Mouse (Mus musculus) left cerebral cortex, adult 18-20 months (tissue): Measurements from ENCODE around the gene Cnnm2. TPM values are rescaled to one million over a fixed set of nuclear protein-coding genes. Genes with fewer than 3 reads are reported as not detected.

Experiments used
- DNase-seq, 2 experiments: peaks; one replicate each; pipeline ENCODE4 v3.0.0; 2021 to 2022; ENCODE audit warnings: low spot score in 2 of 2, mixed read lengths in 1 of 2
- total RNA-seq, 2 experiments: library from RNA; stranded (reverse); gene quantifications; 2 replicates each; pipeline ENCODE4 v1.2.3; 2021

Cnnm2 gene
- total RNA-seq, 2 experiments from 2014 or later = 32.6 to 34.2 TPM

DNA sequence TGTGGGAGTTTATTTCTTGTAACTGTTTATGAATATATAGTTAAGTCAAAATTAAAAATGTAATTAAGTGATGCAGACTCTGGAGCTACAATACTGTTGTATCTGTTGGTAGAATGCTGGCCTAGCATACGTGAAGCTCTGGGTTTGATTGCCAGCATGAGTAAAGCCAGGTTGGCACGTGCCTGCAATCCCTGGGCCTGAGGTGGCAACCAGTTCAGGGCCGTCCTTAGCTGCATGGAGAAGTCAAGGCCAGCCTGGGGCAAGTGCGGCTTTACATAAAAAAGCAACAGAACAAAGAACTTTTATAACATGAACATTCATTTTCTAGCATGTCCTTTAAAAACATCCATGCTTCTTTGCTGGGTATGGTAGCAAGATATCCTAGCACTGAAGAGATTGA is 79.6 kb downstream of the Cnnm2 start:
- no peak for DNase-seq

DNA sequence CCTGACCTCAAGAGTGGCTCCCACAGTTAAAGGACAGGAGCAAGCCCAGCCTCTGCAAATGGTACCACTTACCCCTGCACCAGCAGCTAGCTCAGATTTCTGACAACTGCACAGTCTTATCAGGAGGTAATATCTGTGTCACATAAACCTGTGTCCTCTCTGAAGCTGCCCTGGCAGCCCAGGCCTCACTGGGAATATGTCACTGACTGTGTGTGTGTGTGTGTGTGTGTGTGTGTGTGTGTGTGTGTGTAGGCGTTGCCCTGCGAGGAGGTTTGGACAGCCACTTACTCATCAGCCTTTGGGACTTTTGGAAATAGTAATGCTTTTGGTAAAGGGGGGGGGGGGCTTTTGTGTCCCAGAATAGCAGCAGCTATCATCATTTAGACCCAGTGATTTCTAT is 81.6 kb downstream of the Cnnm2 start:
- no peak for DNase-seq

DNA sequence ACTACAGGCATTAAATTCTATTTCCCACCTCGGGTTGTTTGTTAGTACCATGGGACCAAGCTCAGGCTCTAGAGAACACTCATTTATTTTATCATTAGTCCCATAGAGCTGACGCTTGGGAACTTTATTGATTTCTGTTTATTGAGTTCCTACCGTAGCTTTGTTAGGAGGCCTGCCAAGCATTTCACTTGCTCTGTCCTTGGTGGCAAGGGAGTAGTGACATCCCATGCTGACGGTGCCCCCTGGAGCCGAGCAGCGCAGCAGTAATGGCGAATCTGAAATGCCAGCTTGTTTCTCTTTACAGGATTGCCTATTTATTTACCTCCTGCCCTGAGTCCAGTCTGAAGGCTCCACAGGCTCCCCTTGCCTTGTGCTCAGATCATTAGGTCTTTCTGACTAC is 84.7 kb downstream of the Cnnm2 start:
- DNase-seq = no peak

DNA sequence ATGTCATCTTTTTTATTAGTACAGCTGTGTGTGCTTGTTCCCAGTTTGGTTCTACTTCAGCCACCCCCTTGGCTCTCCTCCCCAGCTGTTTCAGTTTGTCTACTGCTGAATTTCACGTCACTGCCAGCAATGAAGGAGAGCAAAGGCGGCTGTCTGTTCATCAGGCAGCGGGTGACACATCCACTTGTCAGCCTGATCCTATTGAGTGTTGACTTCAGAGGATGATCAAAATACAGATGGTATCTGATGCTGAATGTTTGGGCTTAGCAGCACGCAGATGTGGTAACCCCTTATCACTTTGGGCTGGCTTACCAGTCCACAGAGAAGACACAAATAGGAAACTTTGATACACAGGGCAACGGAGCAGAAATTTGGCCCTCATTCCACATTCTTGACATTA is 85.1 kb downstream of the Cnnm2 start:
- DNase-seq = no peak

DNA sequence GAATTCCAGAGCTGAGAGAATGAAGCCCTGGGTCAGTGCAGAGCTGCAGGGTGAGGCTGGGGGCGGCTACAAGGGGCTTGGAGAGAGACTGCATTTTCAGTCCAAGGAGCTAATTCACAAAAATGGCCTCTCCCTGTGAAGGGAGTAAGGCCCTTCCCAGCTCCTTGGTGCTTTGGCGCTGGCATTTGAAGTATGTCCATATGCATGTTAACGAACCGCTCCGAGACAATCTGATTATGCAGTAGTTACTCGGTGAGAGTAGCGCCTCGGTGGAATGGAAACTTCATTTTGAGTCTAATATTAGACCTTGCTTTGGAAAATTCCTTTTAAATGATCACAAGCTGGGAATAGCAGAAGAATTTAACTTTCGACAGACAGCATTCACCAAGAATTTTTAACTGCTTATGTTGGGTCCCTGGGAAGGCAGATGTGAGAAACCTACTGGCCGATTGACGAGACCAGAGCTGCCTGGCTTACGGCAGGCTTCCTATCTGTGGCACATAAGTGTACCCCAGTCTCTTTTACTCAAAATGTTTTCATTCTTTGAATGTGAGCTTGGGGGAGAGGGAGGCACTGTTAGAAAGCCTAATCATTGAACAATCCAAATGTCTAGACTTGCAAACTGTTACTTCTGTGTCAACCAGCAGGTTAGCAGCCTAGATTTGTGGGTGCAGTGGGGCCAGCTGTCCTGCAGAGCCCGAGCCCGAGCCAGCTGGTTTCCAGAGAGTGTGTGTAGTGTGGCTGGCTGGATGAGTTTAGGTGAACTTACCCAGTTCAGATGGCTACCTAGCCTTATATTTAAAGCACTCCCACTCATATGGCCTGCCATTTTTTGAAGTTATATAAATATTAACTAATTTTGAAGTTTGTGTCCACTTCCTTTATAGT is 87.2 kb downstream of the Cnnm2 start:
- DNase-seq = no peak

DNA sequence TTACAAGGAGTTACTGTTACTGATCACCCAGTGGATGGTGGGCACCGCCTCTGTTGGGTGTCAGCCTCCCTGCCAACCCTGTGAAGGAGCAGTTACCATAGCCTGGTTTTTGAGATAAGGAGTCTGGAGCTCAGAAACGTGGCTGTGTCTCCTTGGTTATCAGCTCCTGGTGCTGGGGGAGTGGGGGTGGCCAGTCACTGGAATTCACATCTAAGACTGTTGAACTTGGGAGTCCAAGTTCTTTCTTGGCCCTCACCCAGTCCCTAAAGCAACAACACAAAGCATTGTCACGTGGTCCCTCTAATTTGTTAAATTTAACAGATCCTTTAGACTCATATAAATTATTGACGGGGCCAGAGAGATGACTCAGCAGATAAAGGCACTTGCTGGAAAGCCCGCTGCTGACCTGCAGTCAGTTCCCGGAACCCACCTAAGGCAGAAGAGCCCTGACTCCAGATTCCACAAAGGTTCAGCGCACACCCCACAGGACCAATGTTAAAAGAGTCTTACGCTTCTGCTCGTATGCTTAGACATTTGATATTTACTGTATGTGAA is 88.1 kb downstream of the Cnnm2 start:
- DNase-seq = no peak

DNA sequence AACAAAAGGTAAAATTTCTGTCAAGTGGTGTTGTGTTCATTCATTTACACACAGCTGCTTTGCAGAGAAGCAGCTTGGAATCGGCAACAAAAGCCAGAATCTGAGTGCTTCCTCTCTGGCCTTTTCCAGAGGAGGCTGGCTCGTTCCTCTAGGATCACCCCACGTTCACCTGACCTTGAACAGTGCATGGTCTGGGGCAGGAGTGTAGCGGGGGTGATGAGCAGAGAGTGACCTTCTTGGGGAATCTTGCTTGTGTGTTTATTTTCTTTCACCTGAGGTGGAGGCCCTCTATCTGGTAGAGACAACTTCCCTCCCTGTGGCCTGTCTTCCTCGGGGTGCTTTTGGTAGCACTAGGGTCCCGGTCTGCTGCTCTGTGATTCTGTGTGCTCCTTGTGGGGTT is 94.8 kb downstream of the Cnnm2 start:
- DNase-seq = no peak

DNA sequence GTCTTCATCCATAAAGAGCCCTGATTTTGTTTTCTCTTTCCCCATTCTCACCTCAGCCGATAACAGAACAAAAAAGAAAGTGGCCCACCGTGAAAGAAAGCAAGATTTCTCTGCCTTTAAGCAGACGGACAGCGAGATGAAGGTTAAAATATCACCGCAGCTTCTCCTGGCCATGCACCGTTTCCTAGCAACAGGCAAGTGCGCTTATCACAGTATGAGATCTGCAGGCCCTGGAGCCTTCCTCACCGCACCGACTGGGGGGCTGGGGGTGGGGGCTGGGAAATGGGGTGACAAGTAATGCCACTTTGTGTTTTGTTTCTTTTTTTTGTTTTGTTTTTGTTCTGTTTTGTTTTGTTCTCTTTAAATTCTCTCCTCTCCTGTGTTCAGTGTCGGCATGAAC is 95.4 kb downstream of the Cnnm2 start:
- DNase-seq = no peak

DNA sequence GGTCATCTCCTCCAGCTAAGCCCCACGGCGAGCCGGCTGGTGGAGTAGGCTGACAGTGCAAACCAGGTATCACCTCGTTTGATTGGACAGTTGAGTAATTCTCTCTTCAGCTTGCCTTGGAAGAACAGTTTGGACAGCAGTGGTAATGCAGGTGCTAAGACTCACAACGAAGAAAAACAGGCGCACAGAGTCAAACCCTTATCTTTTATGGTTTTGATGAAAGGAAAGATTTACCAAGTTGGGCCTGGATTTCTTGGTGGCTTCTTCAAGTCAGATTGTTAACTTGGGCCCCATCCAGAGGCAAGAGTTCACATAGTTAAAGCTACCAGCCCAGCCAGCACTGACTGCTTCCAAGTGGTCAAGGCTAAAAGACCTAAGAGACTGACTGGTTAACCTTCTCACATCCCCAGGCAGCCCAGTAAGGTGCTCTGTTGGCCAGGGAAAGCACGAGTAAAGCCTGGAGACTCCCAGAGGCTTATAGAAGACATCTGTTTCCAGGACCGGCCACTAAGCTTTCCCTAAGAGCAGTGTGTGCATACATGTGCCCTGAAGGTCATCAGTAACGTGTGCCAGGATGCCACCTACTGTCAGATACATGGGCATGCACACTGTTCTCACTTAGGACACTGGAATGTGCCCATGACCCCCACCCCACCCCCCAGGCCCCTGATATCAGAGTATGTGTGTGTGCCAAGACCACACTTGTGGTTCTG is 96.0 kb downstream of the Cnnm2 start:
- no peak for DNase-seq

DNA sequence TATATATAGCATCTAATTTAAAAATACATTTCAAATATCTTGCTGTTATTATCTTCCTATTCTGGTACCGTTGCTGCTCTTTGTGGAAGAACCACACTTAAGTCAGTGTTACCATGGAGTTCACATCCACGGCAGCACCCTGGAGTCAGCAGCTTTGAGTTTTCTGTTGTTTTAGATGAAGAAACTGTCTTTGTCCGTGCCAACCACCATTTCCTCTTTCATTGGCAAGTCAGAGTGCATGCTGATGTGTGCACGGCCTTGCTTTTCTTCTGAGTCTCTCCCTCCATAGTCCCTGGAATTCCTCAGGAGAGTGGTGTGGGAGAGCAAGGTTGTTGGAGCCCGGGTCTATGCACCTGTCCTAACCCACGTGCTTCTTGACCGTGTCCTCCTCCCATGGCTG is 96.8 kb downstream of the Cnnm2 start:
- no peak for DNase-seq

DNA sequence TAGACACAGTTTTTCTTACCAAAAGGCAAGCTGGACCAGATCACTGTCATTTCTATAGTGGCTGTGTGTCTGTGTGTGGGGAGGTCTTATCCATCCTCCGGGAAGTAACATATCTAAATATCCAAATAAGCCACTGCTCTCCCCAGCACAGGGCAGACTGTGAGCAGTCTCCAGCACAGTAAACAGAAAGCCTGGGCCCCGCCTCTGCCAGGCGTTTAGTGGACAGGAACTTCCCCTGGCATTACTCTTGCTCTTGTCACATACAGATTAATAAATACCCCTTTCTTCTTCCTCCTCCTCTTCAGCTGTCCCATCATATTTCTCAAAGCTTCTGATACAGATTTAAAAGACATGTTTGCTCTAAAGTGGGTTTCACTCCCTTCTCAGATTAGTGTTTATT is 101.2 kb downstream of the Cnnm2 start:
- DNase-seq = no peak

DNA sequence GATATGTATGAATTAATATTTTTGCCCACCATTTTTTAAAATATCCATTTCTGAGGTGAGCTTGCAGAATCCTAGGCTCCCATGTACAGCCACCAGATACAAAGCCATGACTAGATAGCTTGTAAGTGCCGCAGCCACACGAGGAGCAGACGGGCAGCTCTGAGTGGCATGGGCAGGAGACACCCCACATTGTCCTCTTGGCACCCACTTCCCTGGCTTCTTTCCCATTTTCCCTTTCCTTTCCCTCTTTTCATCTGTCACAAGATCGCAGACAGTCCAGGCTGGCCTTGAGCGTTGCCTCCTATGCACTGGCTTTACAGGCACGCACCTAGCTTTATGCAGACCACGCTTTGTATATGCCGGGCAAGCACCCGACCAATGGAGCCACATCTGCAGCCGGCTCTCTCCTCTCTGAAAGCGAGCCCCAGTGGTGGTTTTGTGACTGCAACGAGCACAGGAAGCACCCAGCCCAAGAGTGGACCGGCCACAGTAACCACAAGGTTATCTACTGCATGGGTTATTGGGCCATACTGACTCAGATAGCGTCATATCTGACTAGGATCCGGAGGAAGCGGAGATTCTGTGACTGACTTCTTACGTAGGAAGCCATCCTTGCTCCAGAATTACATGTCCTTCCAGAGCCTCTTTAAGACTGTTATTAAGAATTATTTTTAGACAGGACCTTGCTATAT is 102.0 kb downstream of the Cnnm2 start:
- no peak for DNase-seq

DNA sequence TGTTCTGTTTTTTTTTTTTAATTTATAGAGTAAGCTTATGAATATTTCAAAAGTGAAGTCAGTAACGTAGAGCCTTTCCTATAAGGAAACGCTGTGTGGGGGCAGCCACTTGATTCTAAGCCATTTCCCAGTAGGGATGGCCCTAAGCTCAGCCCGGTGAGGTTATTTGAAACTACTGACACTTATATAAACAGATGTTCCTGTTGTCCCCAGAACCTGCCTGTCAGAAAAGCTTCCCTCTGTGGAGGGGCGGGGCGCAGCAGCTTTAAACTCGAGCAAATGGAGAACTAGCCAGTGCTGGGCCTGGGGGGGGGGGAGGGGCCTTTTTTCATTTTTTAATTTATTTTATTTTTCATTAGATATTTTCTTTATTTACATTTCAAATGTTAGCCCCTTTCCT is 102.7 kb downstream of the Cnnm2 start:
- DNase-seq = no peak

DNA sequence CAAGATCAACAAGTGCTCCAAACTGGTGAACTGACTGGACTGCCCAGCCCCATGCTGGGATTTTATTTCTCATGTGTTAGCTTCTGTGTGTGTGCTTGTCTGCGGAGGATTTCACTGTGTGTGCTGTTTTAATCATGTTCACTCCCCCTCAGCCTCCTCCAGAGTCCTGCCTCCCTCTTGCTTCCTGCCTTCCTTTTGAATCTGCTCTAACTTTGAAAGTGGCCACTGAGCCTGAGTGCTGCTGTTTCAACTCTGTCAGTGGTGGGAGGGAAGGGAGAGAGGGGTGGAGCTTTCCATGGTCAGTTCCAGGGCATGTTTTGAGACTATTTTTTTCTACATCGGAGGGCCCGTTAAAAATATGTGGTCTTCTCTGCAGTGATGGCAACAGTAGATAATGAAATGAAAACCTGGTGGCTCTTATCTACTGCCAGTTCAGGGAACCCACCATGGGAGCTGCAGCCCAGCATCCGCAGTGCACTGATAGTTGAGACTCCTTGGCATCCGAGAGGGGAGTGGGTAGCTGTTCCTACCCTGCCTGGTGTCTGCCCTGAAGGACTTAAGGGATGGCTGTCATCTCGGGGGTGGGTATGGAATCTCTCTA is 103.4 kb downstream of the Cnnm2 start:
- no peak for DNase-seq

DNA sequence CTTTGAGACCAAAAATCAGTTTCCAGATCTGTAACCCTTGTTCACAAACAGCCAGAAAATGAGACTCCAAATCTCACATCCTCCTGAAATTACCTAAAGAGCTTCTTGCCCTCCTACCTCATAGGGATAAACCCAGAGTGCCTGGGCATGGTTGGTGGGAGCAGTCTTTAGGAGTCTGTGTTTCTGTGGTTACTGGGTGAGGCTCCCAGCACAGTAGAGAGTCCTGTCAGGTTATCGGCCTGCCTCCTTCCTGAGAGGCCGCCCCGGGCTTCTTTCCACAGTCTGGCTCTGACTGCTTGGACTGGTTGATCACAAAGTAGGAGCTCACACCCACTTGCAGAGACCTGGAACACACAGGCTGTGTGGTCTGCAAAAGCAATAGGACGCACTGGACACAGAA is 104.0 kb downstream of the Cnnm2 start:
- DNase-seq = no peak

DNA sequence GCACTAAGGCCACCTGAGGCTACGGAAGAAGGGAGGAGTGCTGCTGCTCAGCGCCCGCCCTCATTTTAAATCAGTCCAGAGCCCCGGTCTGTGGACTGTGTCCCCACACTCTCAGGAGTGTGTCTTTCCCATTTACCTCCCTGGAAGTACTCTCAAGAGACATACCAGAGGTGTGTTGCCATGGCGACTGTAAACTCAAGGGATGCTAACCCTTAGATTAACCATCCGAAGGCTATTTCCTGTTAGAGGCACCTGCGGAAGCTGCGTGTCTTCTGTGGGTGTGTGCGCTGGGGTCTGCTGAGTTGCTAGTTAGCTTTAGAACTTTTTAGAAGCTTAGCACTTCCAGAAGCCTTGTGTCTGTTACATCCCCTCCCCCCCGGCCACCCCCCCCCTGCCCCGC is 107.7 kb downstream of the Cnnm2 start:
- DNase-seq = no peak

DNA sequence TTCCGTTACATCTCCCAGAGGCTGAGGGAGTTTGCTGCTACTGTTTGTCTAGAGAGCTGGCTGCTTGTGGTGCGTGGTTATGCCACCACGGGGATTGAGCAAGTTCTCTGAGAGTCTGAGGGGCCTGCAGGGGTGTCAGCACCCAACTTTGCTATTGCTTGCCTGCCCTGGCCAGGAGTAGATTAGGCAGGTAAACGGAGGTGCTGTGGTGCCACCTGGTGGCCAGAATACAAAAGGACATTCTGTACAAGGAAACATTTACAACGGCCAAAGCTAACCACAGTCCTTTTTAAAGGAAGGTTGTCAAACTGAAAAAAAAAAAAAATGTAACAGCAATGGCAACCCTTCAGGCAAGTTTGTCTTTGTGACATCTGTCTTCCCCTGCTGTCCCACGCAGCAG is 108.1 kb downstream of the Cnnm2 start:
- peak; percentile 82 to 83 for DNase-seq

DNA sequence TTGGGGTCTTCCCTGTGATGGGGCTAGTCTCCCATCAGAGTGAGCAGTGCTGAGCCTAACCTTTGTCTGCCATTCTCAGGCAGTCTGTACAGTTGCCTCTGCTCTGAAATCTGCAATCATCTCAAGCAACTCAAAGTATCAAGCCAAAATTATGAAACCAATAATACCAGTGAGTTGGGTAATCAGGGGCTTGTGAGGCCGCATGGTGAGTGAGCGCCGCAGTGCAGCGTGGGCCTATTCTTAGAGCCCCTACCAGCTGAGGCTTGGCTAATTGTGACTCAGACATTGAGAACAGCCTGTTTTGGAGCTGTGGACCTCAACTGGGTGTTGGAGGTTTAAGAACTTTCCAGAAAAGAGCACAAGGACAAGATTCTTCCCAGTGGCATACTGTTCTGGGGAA is 109.7 kb downstream of the Cnnm2 start:
- DNase-seq = no peak

DNA sequence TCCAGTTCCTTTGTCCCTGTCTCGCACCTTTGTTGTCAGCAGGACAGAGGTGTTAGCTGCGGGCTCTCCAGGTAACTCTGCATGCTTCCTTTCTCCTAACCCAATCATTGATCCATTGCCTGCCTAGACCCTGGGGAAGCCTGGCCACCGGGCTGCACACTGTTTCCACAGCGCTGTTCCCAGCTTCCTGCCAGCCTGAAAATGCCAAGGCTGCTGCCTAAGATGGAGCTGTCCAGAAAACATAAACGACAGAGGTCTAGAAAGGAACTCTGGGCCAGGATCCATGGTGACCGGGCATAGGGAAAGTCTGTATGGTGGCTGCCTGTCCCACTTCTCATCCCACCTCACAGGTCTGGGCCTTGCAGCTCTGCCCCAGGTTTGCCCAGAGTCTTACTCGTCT is 110.3 kb downstream of the Cnnm2 start:
- DNase-seq = no peak

DNA sequence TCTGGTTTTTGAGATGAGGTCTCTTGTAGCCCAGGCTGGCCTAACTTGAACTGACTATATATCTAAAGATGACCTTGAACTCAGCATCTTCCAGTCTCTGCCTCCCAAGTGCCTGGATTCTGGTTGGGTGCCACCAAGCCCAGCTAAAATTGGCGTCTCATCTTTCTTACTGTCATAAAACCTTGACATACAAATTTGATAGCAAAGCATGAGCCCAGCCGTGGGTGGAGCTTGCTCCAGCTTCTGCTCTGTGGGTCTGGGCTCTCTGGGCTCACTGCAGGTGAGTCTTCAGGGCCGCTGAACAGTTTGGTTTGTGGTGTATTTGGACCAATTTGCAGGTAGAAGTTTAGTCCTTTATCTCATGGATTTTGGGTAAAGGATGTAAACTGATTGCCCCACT is 112.5 kb downstream of the Cnnm2 start:
- DNase-seq = no peak

DNA sequence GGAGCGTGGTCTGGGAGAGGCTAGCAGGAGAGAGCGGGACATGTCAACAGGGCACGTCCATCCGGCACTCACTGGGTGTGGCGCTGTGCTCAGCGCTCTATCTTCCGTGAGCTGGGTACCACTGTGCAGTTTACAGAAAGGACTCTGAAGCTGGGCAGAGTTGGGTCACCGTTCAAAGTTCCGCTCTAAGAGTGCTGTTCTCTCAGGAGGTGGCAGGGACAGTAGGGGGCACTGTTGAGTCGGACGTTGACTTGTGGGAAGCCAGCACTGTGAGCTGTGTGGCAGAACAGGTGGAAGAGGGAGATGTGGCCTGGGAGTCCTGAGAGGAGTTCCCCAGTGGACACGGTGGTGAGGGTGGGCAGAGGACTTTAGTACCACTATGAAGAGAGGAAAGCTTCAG is 114.4 kb downstream of the Cnnm2 start:
- DNase-seq = peak; percentile 87 to 94
